Mouse (Mus musculus) urinary bladder, postnatal 25 days (tissue): Measurements from ENCODE around the gene Osm.

Experiments
- DNase-seq: peaks from one replicate; pipeline ENCODE4 v3.0.0; 2022; ENCODE audit warnings: low spot score

Gene Osm

DNA sequence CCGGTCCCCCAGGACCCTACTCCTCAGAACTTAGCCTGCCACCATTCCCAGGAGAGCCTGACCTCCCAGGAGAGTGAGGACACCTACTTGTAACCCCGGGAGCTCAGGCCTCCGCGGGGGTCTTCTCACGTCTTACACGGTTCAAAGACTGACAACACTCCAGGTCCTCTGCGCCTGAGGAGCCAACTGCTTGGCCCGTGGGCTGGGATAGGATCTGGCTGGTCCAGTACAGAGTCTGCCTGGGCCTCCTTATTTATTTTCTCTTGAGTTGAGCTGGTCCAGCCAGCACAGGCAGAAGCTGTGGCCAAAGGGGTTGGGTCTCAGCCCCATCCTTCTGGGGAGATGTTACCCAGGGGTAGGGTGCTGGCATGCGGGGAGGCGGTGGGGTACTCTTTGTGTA lies 21.2 kb upstream of the Osm start:
- DNase-seq = no peak

DNA sequence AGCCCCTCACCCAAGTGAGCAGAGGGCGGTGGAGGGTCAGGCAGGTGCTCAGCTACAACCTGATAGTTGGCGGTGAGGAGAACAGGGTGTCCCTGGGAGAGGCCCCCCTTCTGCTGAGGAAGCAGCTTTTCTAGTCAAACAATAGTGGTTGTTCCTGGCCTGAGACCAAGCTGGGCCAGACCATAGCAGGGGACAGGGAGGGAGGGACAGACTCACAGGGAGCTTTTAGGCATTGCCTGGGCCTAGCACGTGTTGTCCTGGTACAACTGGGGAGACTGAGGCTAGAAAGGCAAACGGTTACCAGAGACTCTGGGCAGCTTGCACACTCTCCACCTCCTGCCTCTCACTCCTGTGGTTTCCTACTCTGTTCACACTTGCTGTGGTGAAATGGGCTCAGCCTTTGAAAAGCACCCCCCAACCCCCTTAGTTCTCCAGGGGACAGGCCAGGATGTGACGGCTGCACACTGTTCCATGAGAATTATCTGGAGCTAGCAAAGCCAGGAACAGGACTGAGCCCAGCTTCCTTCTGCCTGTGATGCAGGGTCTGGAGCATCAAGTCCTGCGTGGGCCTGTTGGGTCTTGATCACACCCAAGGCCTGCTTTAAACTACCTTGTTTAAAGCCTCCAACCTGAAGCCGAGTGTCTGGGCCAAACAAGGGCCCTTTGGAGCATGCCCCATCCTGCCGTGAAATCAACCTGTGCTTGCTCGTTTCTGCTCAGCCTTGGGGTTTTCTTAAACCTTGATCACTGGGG lies 19.8 kb upstream of the Osm start:
- no peak for DNase-seq

DNA sequence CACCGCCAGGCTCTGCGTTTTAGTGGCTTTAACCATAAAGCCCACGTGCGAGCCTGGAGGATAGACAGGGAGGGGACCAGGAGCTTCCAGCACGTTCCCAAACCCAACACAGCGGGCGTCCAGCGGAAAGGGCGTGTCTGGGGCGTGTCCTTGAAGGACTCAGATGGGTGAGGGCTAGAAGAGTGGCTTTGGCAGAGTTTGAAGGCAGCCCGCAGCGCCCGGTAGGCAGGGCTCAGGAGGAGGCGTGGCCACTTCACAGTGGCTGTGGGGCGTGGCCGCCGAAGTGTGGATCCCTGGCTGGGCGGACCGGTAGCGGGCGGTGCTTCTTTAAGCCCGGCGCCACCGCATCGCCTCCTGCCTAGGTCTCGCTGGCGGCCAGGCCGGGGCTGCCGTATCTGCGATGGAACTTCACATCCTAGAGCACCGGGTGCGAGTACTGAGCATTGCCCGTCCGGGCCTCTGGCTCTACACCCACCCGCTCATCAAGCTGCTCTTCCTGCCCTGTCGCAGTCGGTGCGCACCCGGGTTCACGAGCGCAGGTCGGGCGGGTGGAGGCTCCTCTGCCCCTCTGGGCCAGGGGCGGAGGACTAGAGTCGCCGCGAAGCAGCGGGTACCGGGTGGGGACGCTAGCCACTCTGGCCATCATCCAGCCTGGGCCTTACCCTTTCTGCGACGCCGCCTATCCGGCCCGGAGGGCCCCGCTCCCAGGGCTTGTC lies 18.1 kb upstream of the Osm start, which contains the start of gene Castor1:
Castor1 (plus strand) TSS at position 312 of the 716 bp plus-strand sequence.
- DNase-seq = peak; percentile 76

- DNase-seq = no peak
These were observed 17.6 kb upstream of the Osm start for GRCm38 (mm10) chr11:4218637-4219036.

- DNase-seq = peak; percentile 55
These were observed 16.9 kb upstream of the Osm start for GRCm38 (mm10) chr11:4219317-4219751.

DNA sequence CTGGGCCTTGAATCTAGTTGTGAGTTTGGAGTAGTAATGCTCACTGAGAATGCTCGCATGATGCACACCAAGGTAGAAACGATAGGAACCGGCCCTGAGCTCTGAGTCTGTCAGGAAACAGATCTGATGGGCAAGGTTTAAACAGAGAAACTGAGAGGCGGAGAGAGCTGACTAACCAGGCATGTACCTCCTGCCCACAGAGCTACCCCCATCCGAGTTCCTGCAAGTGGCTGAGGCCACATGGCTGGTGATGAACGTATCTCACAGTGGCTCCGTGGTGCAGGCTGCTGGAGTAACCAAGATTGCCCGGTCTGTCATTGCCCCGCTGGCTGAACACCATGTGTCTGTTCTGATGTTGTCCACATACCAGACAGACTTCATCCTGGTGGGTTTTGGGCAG lies 16.3 kb upstream of the Osm start:
- DNase-seq = no peak

GRCm38 (mm10) chr11:4220443-4221400 lies 15.5 kb upstream of the Osm start:
- DNase-seq = peak; percentile 79

DNA sequence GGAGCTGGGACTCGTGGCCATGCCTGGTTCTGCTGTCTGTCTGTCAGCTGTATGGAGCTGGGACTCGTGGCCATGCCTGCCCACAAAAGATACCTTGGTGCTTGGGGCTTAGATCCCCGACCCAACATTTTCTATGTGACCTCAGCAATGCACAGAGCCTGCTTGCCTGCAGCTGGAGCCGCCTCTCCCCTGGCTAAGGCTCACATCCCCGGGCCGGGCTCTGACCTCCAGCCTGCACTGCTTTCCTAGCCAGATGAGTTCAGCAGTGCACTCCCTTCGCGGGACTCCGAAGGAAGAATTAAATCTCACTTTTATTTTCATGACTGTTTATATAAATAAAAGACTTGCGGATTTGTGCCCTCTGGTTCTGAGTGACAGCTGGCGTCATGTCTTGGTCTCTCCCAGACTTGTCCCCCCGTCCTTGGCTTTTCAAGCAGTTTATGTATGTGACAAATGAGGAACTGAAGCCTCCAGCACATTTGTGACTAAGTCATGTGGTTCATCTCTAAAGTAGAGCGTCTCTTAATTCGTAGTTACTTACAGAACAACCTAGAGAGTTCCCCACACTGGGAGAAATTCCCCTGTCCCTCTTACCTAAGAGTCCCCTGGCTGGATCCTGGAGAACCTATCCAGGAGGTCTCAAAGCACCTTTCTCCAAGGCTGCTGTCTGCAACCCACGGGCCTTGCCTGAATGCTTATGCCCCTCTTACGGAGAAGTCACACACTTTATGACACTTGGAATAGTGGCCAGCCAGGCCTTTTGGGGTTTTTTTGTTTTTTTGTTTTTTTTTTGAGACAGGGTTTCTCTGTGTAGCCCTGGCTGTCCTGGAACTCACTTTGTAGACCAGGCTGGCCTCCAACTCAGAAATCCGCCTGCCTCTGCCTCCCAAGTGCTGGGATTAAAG lies 13.9 kb upstream of the Osm start:
- DNase-seq = no peak

DNA sequence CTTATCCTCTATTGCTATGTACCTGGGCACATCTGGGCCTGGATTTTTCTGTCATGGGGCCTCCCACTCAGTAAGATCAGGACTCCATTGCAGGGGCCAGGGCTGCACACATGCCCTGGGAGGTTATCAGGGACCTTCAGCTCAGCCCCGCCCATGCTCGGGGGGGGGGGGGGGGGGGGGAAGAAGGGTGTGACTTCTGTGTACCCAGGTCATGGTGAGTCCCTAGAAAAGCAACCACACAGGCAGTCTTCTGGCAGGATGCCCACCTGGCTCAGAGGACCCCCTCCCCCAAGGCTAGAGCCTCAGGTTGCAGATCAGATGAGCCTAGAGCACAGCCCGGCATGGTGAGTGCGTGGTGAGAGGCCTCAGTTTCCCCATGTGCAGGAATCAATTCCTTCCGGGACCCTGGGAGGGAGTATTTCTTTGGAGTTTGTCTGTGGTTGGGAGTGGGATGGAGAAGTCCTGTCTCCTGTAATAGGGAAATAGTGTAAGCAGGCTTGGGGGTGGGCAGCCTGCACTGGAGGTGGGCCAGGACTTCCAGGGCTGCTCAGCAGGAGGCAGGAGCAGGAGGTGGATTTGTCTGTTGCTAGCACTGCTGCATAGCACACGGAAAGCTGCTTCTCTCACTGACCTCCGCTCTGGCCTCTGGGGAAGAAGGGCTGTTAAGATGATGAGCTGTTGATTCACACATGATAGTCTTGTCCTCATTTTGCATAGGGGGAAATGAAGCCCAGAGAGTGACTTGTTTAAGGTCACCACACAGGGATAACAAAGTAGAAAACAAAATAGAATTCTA lies 12.6 kb upstream of the Osm start:
- no peak for DNase-seq

GRCm38 (mm10) chr11:4224223-4224622 lies 12.0 kb upstream of the Osm start:
- DNase-seq = no peak

DNA sequence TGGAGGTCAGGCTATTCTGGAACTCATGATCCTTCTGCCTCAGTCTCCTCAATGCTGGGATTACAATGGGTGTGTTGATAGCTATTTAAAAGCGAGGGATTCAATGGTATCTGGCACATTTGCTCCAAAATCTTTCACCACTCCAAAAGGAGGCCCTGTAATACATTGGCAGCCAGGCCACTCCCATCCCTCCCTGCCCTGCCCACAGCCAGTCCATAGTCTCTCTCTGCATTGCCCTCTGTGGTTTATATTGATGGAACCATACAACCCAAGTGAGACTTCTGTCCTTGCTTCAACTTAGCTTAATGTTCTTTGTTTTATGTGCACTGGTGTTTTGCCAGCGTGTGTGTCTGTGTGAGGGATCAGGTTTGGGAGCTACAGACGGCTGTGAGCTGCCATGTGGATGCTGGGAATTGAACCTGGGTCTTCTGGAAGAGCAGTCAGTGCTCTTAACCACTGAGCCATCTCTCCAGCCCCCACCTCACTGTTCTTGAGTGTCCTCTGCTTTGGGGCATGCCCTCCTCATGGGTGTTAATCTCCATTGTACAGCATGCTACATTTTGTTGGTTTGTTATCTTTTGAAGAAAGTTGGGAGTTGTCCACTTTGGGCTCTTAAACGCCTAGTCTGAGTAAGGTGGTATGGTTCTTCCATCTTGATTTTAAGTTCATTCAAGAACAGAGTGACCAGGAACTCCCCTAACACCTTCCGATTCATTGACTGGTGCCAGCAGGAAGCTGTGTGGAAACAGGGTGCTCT lies 9.5 kb upstream of the Osm start:
- DNase-seq = no peak

GRCm38 (mm10) chr11:4228463-4228862 lies 7.8 kb upstream of the Osm start:
- DNase-seq = no peak

- DNase-seq = no peak
These were observed 6.4 kb upstream of the Osm start for GRCm38 (mm10) chr11:4229841-4230240.

- DNase-seq = no peak
These were observed 4.8 kb upstream of the Osm start for GRCm38 (mm10) chr11:4231435-4231834.

DNA sequence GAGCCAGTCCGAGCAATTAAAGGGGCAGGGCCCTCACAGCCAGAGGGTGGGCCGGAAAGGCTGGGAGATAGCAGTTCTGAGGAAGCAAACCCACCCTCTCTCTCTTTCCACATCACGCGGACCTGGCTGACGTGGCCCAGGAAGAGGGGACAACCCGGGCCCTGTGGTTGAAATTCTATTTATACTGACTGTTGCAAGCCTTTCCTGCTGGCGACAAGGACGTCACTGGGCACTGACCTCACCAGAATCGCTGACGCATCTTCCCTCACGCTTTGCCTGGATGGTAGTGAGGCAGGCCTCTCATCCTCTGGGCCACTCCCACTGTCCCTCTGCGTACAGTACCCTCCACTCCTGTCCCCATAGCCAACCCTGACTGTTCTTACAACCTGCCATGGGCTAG lies 3.6 kb upstream of the Osm start:
- no peak for DNase-seq

DNA sequence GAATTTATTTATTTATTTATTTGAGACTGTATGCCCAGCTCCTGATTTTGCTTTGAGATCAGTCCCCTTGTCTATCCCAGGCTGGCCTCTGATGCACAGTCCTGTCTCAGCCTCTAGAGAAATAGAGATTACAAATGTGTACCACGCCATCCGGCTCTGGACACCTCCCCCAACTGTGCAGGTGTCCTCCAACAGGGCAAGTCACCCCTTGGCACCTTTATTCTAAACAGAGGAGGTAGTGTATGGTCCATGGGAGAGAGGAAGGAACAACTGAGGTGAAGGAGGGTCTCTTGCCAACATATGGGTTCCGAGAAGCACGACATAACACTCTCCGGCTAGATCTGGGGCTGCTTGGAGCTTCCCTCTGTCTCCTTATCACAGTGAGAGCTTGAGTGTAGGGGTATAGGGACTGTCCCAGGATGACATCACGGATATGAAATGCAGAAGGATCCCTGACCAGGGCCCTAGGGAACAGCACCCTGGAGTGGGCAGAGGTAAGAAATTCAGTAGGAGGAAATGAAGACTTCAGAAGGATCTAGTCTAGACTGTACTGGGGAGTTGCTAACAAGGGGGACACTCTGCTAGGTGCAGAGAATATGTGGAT lies 1.1 kb upstream of the Osm start:
- DNase-seq = no peak

- DNase-seq = no peak
These were observed 387 bp downstream of the Osm start for GRCm38 (mm10) chr11:4236546-4237067.

DNA sequence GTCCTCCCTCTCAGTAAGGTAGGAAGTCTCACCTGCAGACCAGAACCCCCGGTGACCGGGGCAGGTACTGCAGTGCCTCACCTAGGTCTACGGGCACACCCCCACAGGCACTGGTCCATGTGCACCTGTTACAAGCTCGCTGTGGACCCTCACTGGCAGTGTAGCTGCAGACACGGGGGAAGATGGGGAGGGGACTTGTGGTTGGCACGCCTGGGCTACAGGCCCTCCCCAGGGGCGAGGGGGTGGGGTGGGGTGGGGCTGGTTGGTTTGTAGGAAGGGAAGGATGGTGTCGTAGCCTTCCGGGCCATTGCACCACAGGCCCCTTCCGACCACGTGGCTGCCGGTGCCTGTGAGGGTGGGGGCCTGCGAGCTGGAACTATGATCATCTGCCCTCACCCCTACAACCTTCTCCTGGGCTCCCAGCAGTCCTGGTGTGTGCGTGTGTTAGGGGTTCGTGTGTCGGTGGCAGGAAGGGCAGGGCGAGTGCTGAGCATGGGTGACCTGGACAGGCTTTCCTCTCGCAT lies 1.2 kb downstream of the Osm start:
- DNase-seq = no peak

DNA sequence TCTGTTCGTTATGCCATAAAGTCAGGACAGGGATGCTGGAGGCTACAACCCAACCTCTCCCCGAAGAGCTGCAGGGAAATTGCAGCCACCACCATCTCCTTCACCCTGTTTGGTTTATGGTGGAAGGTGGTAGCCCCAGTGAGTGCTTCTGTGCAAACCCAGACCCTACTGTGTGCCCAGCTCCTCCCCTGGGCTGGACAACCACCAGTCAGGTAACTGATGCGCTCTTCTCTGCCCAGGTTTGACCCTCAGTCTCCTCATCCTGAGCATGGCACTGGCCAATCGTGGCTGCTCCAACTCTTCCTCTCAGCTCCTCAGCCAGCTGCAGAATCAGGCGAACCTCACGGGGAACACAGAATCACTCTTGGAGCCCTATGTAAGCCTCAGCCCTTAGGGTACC lies 1.9 kb downstream of the Osm start:
- no peak for DNase-seq
